Mouse (Mus musculus) MEL (cell line): Measurements from ENCODE around the gene Cltb. TPM values are rescaled to one million over a fixed set of nuclear protein-coding genes. Genes with fewer than 3 reads are reported as not detected.

Source experiments
- DNase-seq: peaks from one replicate; pipeline ENCODE4 v3.0.0; 2011; ENCODE audit warnings: low read depth, low spot score
- H3K27ac ChIP-seq: 2 replicates; pipeline ENCODE4 v1.5.1; 2012; ENCODE audit warnings: low read depth, mild to moderate bottlenecking, control low read depth, low read length, moderate library complexity; ENCODE audit not compliant: control insufficient read depth
- H3K27me3 ChIP-seq, 2 experiments: fragments of 150-350 bp in 1 of 2; sonication (generic) in 1 of 2; 2 replicates each; pipeline ENCODE4 v1.6.1; 2012; ENCODE audit warnings: low read length in 2 of 2, mild to moderate bottlenecking in 2 of 2, improper control_type of control experiment in 1 of 2, moderate library complexity in 1 of 2; ENCODE audit not compliant: insufficient read depth in 2 of 2, control insufficient read depth in 1 of 2
- H3K36me3 ChIP-seq, 2 experiments: 2 replicates each; pipeline ENCODE4 v1.6.1; 2012 to 2014; ENCODE audit warnings: low read length in 2 of 2, improper control_type of control experiment in 1 of 2, inconsistent platforms in 1 of 2, mild to moderate bottlenecking in 1 of 2; ENCODE audit not compliant: insufficient read depth in 2 of 2, control insufficient read depth in 1 of 2
- H3K4me1 ChIP-seq, 2 experiments: fragments of 150-350 bp in 1 of 2; sonication (generic) in 1 of 2; 2 replicates each; pipeline ENCODE4 v1.6.1; 2012; ENCODE audit warnings: low read length in 2 of 2, improper control_type of control experiment in 1 of 2, mild to moderate bottlenecking in 1 of 2; ENCODE audit not compliant: insufficient read depth in 2 of 2, control insufficient read depth in 1 of 2
- H3K4me3 ChIP-seq, 2 experiments: fragments of 150-350 bp in 1 of 2; sonication (generic) in 1 of 2; 2 replicates each; pipeline ENCODE4 v1.5.1; 2012; ENCODE audit warnings: low read depth in 2 of 2, low read length in 2 of 2, mild to moderate bottlenecking in 2 of 2, moderate library complexity in 2 of 2, control low read depth in 1 of 2, improper control_type of control experiment in 1 of 2; ENCODE audit not compliant: control insufficient read depth in 1 of 2, insufficient read depth in 1 of 2
- H3K79me2 ChIP-seq: 2 replicates; pipeline ENCODE4 v1.6.1; 2012; ENCODE audit warnings: mild to moderate bottlenecking, low read length, moderate library complexity; ENCODE audit not compliant: control insufficient read depth, poor library complexity, insufficient read depth
- H3K9ac ChIP-seq: 2 replicates; pipeline ENCODE4 v1.6.1; 2012; ENCODE audit warnings: low read depth, mild to moderate bottlenecking, control low read depth, low read length, moderate library complexity; ENCODE audit not compliant: control insufficient read depth, poor library complexity, severe bottlenecking
- H3K9me3 ChIP-seq: fragments of 150-350 bp; sonication (generic); replicated peaks from 2 replicates; pipeline ENCODE4 v1.6.1; 2012; ENCODE audit warnings: mild to moderate bottlenecking, low read length, improper control_type of control experiment, moderate library complexity; ENCODE audit not compliant: insufficient read depth
- CHD1 ChIP-seq: IDR thresholded peaks from 2 replicates; pipeline ENCODE4 v1.6.1; 2012; ENCODE audit warnings: low read depth, mild to moderate bottlenecking, inconsistent platforms, low read length, improper control_type of control experiment
- ELF1 ChIP-seq: IDR thresholded peaks from 2 replicates; pipeline ENCODE4 v1.6.1; 2014; ENCODE audit warnings: low read depth, mild to moderate bottlenecking, inconsistent platforms, low read length, improper control_type of control experiment, moderate library complexity
- EP300 ChIP-seq, 2 experiments: IDR thresholded peaks; 2 replicates each; pipeline ENCODE4 v1.6.1; 2011; ENCODE audit warnings: improper control_type of control experiment in 2 of 2, low read length in 2 of 2, low read depth in 1 of 2, mild to moderate bottlenecking in 1 of 2
- ETS1 ChIP-seq: IDR thresholded peaks from 2 replicates; pipeline ENCODE4 v1.6.1; 2012; ENCODE audit warnings: low read depth, mild to moderate bottlenecking, inconsistent platforms, low read length, improper control_type of control experiment, moderate library complexity
- GABPA ChIP-seq: IDR thresholded peaks from 2 replicates; pipeline ENCODE4 v1.6.1; 2012; ENCODE audit warnings: low read depth, mild to moderate bottlenecking, inconsistent platforms, low read length, improper control_type of control experiment, moderate library complexity
- HCFC1 ChIP-seq: IDR thresholded peaks from 2 replicates; pipeline ENCODE4 v1.6.1; 2012; ENCODE audit warnings: low read depth, mild to moderate bottlenecking, inconsistent platforms, low read length, improper control_type of control experiment, moderate library complexity
- MAFK ChIP-seq: IDR thresholded peaks from 2 replicates; pipeline ENCODE4 v1.6.1; 2011; ENCODE audit warnings: low read depth, mild to moderate bottlenecking, low read length, improper control_type of control experiment, borderline replicate concordance
- MAX ChIP-seq: IDR thresholded peaks from 2 replicates; pipeline ENCODE4 v1.6.1; 2011; ENCODE audit warnings: low read length, improper control_type of control experiment
- MEF2A ChIP-seq: IDR thresholded peaks from 2 replicates; pipeline ENCODE4 v1.6.1; 2014; ENCODE audit warnings: low read depth, mild to moderate bottlenecking, inconsistent platforms, low read length, improper control_type of control experiment; ENCODE audit not compliant: poor library complexity, insufficient replicate concordance, severe bottlenecking; ENCODE audit errors: extremely low read depth
- MYC ChIP-seq: IDR thresholded peaks from 2 replicates; pipeline ENCODE4 v1.6.1; 2011; ENCODE audit warnings: low read depth, mild to moderate bottlenecking, low read length, improper control_type of control experiment, moderate library complexity
- NELFE ChIP-seq: IDR thresholded peaks from 2 replicates; pipeline ENCODE4 v1.6.1; 2011; ENCODE audit warnings: low read depth, low read length, improper control_type of control experiment
- NRF1 ChIP-seq: IDR thresholded peaks from 2 replicates; pipeline ENCODE4 v1.6.1; 2014; ENCODE audit warnings: low read depth, mild to moderate bottlenecking, inconsistent platforms, low read length, improper control_type of control experiment, moderate library complexity; ENCODE audit not compliant: poor library complexity, insufficient read depth, severe bottlenecking
- POLR2A ChIP-seq, 2 experiments: IDR thresholded peaks; 2 replicates each; pipeline ENCODE4 v1.6.1; 2011 to 2012; ENCODE audit warnings: low read length in 2 of 2, mild to moderate bottlenecking in 2 of 2, control low read depth in 1 of 2, improper control_type of control experiment in 1 of 2, low read depth in 1 of 2, moderate library complexity in 1 of 2; ENCODE audit not compliant: control insufficient read depth in 1 of 2, insufficient read depth in 1 of 2, poor library complexity in 1 of 2
- POLR2AphosphoS5 ChIP-seq: IDR thresholded peaks from 2 replicates; pipeline ENCODE4 v1.6.1; 2012; ENCODE audit warnings: low read depth, borderline replicate concordance, mild to moderate bottlenecking, inconsistent platforms, low read length, moderate library complexity, mixed read lengths
- TAL1 ChIP-seq: IDR thresholded peaks from 2 replicates; pipeline ENCODE4 v1.6.1; 2012; ENCODE audit warnings: mild to moderate bottlenecking, inconsistent platforms, low read length, moderate library complexity, mixed read lengths
- TBP ChIP-seq: IDR thresholded peaks from 2 replicates; pipeline ENCODE4 v1.8.0; 2011; ENCODE audit warnings: low read depth, low read length, improper control_type of control experiment
- UBTF ChIP-seq: IDR thresholded peaks from 2 replicates; pipeline ENCODE4 v1.6.1; 2012; ENCODE audit warnings: low read depth, mild to moderate bottlenecking, inconsistent platforms, low read length, improper control_type of control experiment, moderate library complexity, borderline replicate concordance; ENCODE audit not compliant: insufficient read depth
- USF1 ChIP-seq: IDR thresholded peaks from 2 replicates; pipeline ENCODE4 v1.6.1; 2014; ENCODE audit warnings: low read depth, mild to moderate bottlenecking, inconsistent platforms, low read length, improper control_type of control experiment, moderate library complexity
- USF2 ChIP-seq, 2 experiments: IDR thresholded peaks; 2 replicates each; pipeline ENCODE4 v1.6.1; 2011 to 2012; ENCODE audit warnings: improper control_type of control experiment in 2 of 2, low read length in 2 of 2, borderline replicate concordance in 1 of 2, inconsistent platforms in 1 of 2, low read depth in 1 of 2, mild to moderate bottlenecking in 1 of 2; ENCODE audit not compliant: insufficient read depth in 1 of 2
- ZC3H11A ChIP-seq: IDR thresholded peaks from 2 replicates; pipeline ENCODE4 v1.6.1; 2012; ENCODE audit warnings: low read depth, mild to moderate bottlenecking, inconsistent platforms, low read length, improper control_type of control experiment
- ZKSCAN1 ChIP-seq: IDR thresholded peaks from 2 replicates; pipeline ENCODE4 v1.6.1; 2012; ENCODE audit warnings: low read depth, mild to moderate bottlenecking, inconsistent platforms, low read length, improper control_type of control experiment, moderate library complexity
- polyA plus RNA-seq, 2 experiments: library from polyadenylated mRNA; stranded (reverse) in 1 of 2; unstranded in 1 of 2; fragments of >175 nt in 1 of 2; fragments of >200 nt in 1 of 2; gene quantifications; 2 replicates each; pipeline versions ENCODE4 v1.2.1 to v1.2.4; 2012; ENCODE audit warnings: low replicate concordance in 2 of 2, low read depth in 1 of 2; ENCODE audit not compliant: insufficient read length in 2 of 2, insufficient read depth in 1 of 2, missing spikeins in 1 of 2
- total RNA-seq: library from RNA; depleted of rRNA; stranded (reverse); fragments of 300-350 nt; gene quantifications from 2 replicates; pipeline ENCODE4 v1.2.3, GENCODE M21; 2012

Cltb gene
- total and polyA plus RNA-seq, 3 experiments: 23.5 to 59.9 TPM; not detected in 1

DNA sequence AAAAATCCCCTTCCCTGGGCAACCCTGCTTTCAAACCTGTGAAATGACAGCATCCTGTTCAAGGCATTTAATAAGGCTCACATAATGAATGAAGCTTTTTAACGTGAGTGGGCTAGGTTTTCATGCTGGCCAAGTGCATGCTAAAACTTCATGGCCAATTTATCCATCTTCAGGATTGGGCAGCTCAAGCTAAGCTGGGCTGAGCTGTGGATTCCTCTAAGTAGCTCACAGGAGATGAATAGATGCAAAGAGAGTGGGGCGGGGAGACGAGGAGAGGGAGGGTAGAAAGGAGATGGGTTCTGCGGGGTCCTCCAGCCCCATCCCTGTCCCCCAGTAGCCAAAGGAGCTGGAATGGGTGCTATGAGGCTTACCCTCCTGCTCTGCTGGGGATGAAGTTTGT, 6.9 kb downstream of the Cltb start:
- H3K36me3 ChIP-seq: peaks cover 0 to 1% of the 10 kb centered on the region in 2 experiments; a peak in 1 of 4 replicates
- H3K27ac ChIP-seq: no peak overlapping the region
- no peak overlapping the region for H3K4me3 ChIP-seq
- H3K9ac ChIP-seq: no peak overlapping the region
- no peak for TF ChIP-seq GABPA
- TF ChIP-seq ETS1: no peak
- no peak for TF ChIP-seq ZC3H11A
- TF ChIP-seq, all 39 proteins: peak for 0
- no peak for DNase-seq
- Histone ChIP-seq H3K4me1 (no peaks in the 10 kb centered on the region), H3K9me3 (no peaks in the 10 kb centered on the region), H3K27me3 (no peaks in the 10 kb centered on the region), H3K79me2 (no peaks in the 10 kb centered on the region)

- H3K36me3 ChIP-seq: peaks cover 0 to 1% of the 10 kb centered on the region in 2 experiments; a peak in 1 of 4 replicates
- no peaks in the 10 kb centered on the region for H3K79me2 ChIP-seq
- no peak overlapping the region for H3K27ac ChIP-seq
- H3K4me3 ChIP-seq: no peak overlapping the region
- H3K9me3 ChIP-seq: no peaks in the 10 kb centered on the region
- no peak for DNase-seq
- no peak for TF ChIP-seq MAFK
- TF ChIP-seq CHD1: no peak
- TF ChIP-seq MAX: no peak
- no peak for TF ChIP-seq NRF1
- TF ChIP-seq MEF2A: no peak
- TF ChIP-seq TBP: no peak
- TF ChIP-seq GABPA: no peak
- TF ChIP-seq NELFE: no peak
- no peak for TF ChIP-seq TAL1
- no peak for TF ChIP-seq POLR2A (IDR thresholded peaks at IDR 0.05; ENCODE audit: control insufficient read depth in 1 of 2, insufficient read depth in 1 of 2, low read depth in 1 of 2, low read length in 2 of 2, poor library complexity in 1 of 2)
- TF ChIP-seq MYC: no peak
- no peak for TF ChIP-seq POLR2AphosphoS5
- TF ChIP-seq USF2 (IDR thresholded peaks at IDR 0.05; ENCODE audit: borderline replicate concordance in 1 of 2, insufficient read depth in 1 of 2, low read depth in 1 of 2, low read length in 2 of 2): no peak
- no peak for TF ChIP-seq UBTF
- TF ChIP-seq HCFC1: no peak
- no peak for TF ChIP-seq USF1
- TF ChIP-seq ELF1: no peak
- no peak for TF ChIP-seq EP300 (IDR thresholded peaks at IDR 0.05; ENCODE audit: low read depth in 1 of 2, low read length in 2 of 2)
- TF ChIP-seq ZKSCAN1: no peak
- H3K9ac ChIP-seq: no peak overlapping the region
- no peaks in the 10 kb centered on the region for H3K4me1 ChIP-seq
- no peaks in the 10 kb centered on the region for H3K27me3 ChIP-seq
Measured at GRCm38 (mm10) chr13:54603501-54603900, 7.6 kb downstream of the Cltb start.
